Mouse (Mus musculus) forebrain, postnatal 0 days (tissue): ENCODE measurements around the gene Slc6a2. TPM values are rescaled to one million over a fixed set of nuclear protein-coding genes. Genes with fewer than 3 reads are reported as not detected.

Experiments used
- ATAC-seq: fragments of 200-750 bp; cut with Nextera tagmentation; 2 replicates; pipeline ENCODE4 v1.8.0; 2017; ENCODE audit warnings: mild to moderate bottlenecking, moderate library complexity
- DNase-seq: peaks from one replicate; pipeline ENCODE4 v3.0.0-alpha.2; 2015
- H3K27ac ChIP-seq: fragments of 300-500 bp; sonication (generic); 2 replicates; pipeline ENCODE4 v1.5.1; 2014; ENCODE audit warnings: low read depth, mild to moderate bottlenecking, antibody characterized with exemption, low read length, moderate library complexity, mixed read lengths
- H3K27me3 ChIP-seq: fragments of 300-500 bp; sonication (generic); 2 replicates; pipeline ENCODE4 v1.6.1; 2014; ENCODE audit warnings: mild to moderate bottlenecking, low read length, mixed read lengths; ENCODE audit not compliant: insufficient read depth
- H3K36me3 ChIP-seq: fragments of 300-500 bp; sonication (generic); 2 replicates; pipeline ENCODE4 v1.6.1; 2014; ENCODE audit warnings: mild to moderate bottlenecking, moderate library complexity; ENCODE audit not compliant: insufficient read depth
- H3K4me1 ChIP-seq: fragments of 300-500 bp; sonication (generic); 2 replicates; pipeline ENCODE4 v1.6.1; 2014; ENCODE audit warnings: antibody characterized with exemption; ENCODE audit not compliant: insufficient read depth
- H3K4me2 ChIP-seq: fragments of 300-500 bp; sonication (generic); 2 replicates; pipeline ENCODE4 v1.6.1; 2014; ENCODE audit warnings: low read depth, mild to moderate bottlenecking, moderate library complexity
- H3K4me3 ChIP-seq: fragments of 300-500 bp; sonication (generic); 2 replicates; pipeline ENCODE4 v1.5.1; 2014; ENCODE audit warnings: low read depth, low read length, mixed read lengths
- H3K9ac ChIP-seq: fragments of 300-500 bp; sonication (generic); 2 replicates; pipeline ENCODE4 v1.6.1; 2014; ENCODE audit warnings: mild to moderate bottlenecking
- H3K9me3 ChIP-seq: fragments of 300-500 bp; sonication (generic); 2 replicates; pipeline ENCODE4 v1.6.1; 2016; ENCODE audit warnings: low read length
- CTCF ChIP-seq: sonication (generic); IDR thresholded peaks from 2 replicates; pipeline ENCODE4 v1.5.1; 2016; ENCODE audit warnings: antibody characterized with exemption, control low read depth, low read depth
- WGBS: fragments of 180-500 bp; shearing (Covaris S2); extraction: QIAGEN DNeasy Blood & Tissue Kit; methylation state at CpG from one replicate; pipeline ENCODE4 v1.1.7; 2014; 5-methylcytosine and 5-hydroxymethylcytosine counted together
- microRNA-seq, 2 experiments: library from miRNA; unstranded; fragments of <30 nt; microRNA quantifications; one replicate each; pipeline ENCODE4; 2016
- polyA plus RNA-seq: library from polyadenylated mRNA; unstranded; fragments of >200 nt; fragmentation: Nextera tagmentation; extraction: Ambion mirVana; gene quantifications from 2 replicates; pipeline ENCODE4 v1.2.1, GENCODE M21; 2015
- total RNA-seq: library from RNA; depleted of rRNA; stranded (reverse); fragments of >200 nt; gene quantifications from 2 replicates; pipeline ENCODE4 v1.2.3, GENCODE M21; 2014; rRNA removed

The Slc6a2 gene
- total and polyA plus RNA-seq, 2 experiments from 2014 or later, result not detected

GRCm38 (mm10) chr8:93048510-93049416 lies 88.9 kb downstream of the Slc6a2 start:
- no peaks in the 10 kb centered on the region for H3K27me3 ChIP-seq
- no peak overlapping the region for H3K4me2 ChIP-seq
- no peak for DNase-seq
- ATAC-seq, result no peak
- no peak overlapping the region for H3K9ac ChIP-seq
- 61% methylated on average over 4 of the region's 4 CpGs for WGBS
- 0 out of 2 replicates have a peak, but pooled peaks have one; percentile 13 for TF ChIP-seq CTCF
- H3K27ac ChIP-seq, result no peak overlapping the region
- no peaks in the 10 kb centered on the region for H3K36me3 ChIP-seq
- no peaks in the 10 kb centered on the region for H3K9me3 ChIP-seq
- no peaks in the 10 kb centered on the region for H3K4me1 ChIP-seq
- no peak overlapping the region for H3K4me3 ChIP-seq

Small RNA genes lying within 50 kb of the gene (microRNA-seq; reads per million reads assigned to microRNA genes)
- 0 reads per million in 2 experiments for gene Gm22151

Other genes with a start within 250 kb of the Slc6a2 start
- 11.3 and 19.5 TPM in 2 replicates for gene Mmp2, start 132.8 kb upstream of the Slc6a2 start, total RNA-seq
- gene Mmp2, start 132.8 kb upstream of the Slc6a2 start, polyA plus RNA-seq, result 12.0 and 14.2 TPM in 2 replicates
- gene Lpcat2, start 104.7 kb upstream of the Slc6a2 start, total RNA-seq, result 7.2 and 10.3 TPM in 2 replicates
- gene Lpcat2, start 104.7 kb upstream of the Slc6a2 start, polyA plus RNA-seq, result 7.3 and 9.8 TPM in 2 replicates
- gene Capns2, start 58.7 kb upstream of the Slc6a2 start, total RNA-seq, result 1.2 and 1.8 TPM in 2 replicates
- gene Capns2, start 58.7 kb upstream of the Slc6a2 start, polyA plus RNA-seq, result not detected in 2 replicates
- not detected in 2 replicates for gene Ces1a, start 88.1 kb downstream of the Slc6a2 start, total RNA-seq
- not detected in 2 replicates for gene Ces1a, start 88.1 kb downstream of the Slc6a2 start, polyA plus RNA-seq
- not detected in 2 replicates for gene Ces1b, start 119.9 kb downstream of the Slc6a2 start, total RNA-seq
- not detected in 2 replicates for gene Ces1b, start 119.9 kb downstream of the Slc6a2 start, polyA plus RNA-seq
- gene Ces1c, start 171.2 kb downstream of the Slc6a2 start, total RNA-seq, result not detected in 2 replicates
- gene Ces1c, start 171.2 kb downstream of the Slc6a2 start, polyA plus RNA-seq, result not detected in 2 replicates
- gene Ces1d, start 237.8 kb downstream of the Slc6a2 start, total RNA-seq, result 0.15 TPM in 1 of 2 replicates, not detected in the other
- 0.29 TPM in 1 of 2 replicates, not detected in the other for gene Ces1d, start 237.8 kb downstream of the Slc6a2 start, polyA plus RNA-seq